Mouse (Mus musculus) kidney, embryonic 16.5 days (tissue): ENCODE results near the gene Rab11fip3. TPM values are rescaled to one million over a fixed set of nuclear protein-coding genes. Genes with fewer than 3 reads are reported as not detected.

Experiments used
- ATAC-seq: fragments of 200-750 bp; cut with Nextera tagmentation; 2 replicates; pipeline ENCODE4 v1.8.0; 2017; ENCODE audit warnings: moderate TSS enrichment; ENCODE audit not compliant: low FRiP score, low TSS enrichment
- H3K27ac ChIP-seq: fragments of 300-500 bp; sonication (generic); 2 replicates; pipeline ENCODE4 v1.5.1; 2014; ENCODE audit warnings: low read length
- H3K27me3 ChIP-seq: fragments of 300-500 bp; sonication (generic); 2 replicates; pipeline ENCODE4 v1.6.1; 2014; ENCODE audit warnings: low read length, control low read depth, mixed read lengths; ENCODE audit not compliant: insufficient read depth
- H3K36me3 ChIP-seq: fragments of 300-500 bp; sonication (generic); 2 replicates; pipeline ENCODE4 v1.6.1; 2014; ENCODE audit warnings: low read length, control low read depth, mixed read lengths; ENCODE audit not compliant: insufficient read depth
- H3K4me1 ChIP-seq: fragments of 300-500 bp; sonication (generic); 2 replicates; pipeline ENCODE4 v1.6.1; 2014; ENCODE audit warnings: low read length, control low read depth, mixed read lengths; ENCODE audit not compliant: insufficient read depth
- H3K4me2 ChIP-seq: fragments of 300-500 bp; sonication (generic); replicated peaks from 2 replicates; pipeline ENCODE4 v1.6.1; 2014; ENCODE audit warnings: low read depth, low read length
- H3K4me3 ChIP-seq: fragments of 300-500 bp; sonication (generic); 2 replicates; pipeline ENCODE4 v1.5.1; 2014; ENCODE audit warnings: mild to moderate bottlenecking, low read length
- H3K9ac ChIP-seq: fragments of 300-500 bp; sonication (generic); replicated peaks from 2 replicates; pipeline ENCODE4 v1.6.1; 2014; ENCODE audit warnings: low read length
- H3K9me3 ChIP-seq: fragments of 300-500 bp; sonication (generic); 2 replicates; pipeline ENCODE4 v1.6.1; 2016; ENCODE audit warnings: low read length, control low read depth
- WGBS: fragments of 180-500 bp; shearing (Covaris S2); extraction: QIAGEN DNeasy Blood & Tissue Kit; methylation state at CpG from one replicate; pipeline ENCODE4 v1.1.7; 2014; 5-methylcytosine and 5-hydroxymethylcytosine counted together
- polyA plus RNA-seq: library from polyadenylated mRNA; unstranded; fragments of >200 nt; fragmentation: Nextera tagmentation; extraction: Ambion mirVana; gene quantifications from 2 replicates; pipeline ENCODE4 v1.2.1, GENCODE M21; 2015

Rab11fip3 gene
- polyA plus RNA-seq, 1 experiment from 2014 or later, result 41.0 TPM

- 64% methylated on average over 7 of the region's 7 CpGs for WGBS
- ATAC-seq, result no peak
- no peaks in the 10 kb centered on the region for H3K9me3 ChIP-seq
Measured at GRCm38 (mm10) chr17:25956201-25956600, 113.2 kb downstream of the Rab11fip3 start.

GRCm38 (mm10) chr17:25955736-25956135, 113.6 kb downstream of the Rab11fip3 start:
- Histone ChIP-seq H3K27ac (no peak overlapping the region), H3K4me1 (peaks cover 8% of the 10 kb centered on the region; the same call in 1 of the 2 replicates), H3K9me3 (no peaks in the 10 kb centered on the region), H3K27me3 (peaks cover 28% of the 10 kb centered on the region), H3K4me3 (no peak overlapping the region), H3K36me3 (peaks cover 17% of the 10 kb centered on the region; the same call in 1 of the 2 replicates), H3K9ac (no peak overlapping the region), H3K4me2 (no peak overlapping the region)
- WGBS, result 14% methylated on average over 3 of the region's 3 CpGs
- no peak for ATAC-seq

More at GRCm38 (mm10) chr17:25956201-25956600, 113.2 kb downstream of the Rab11fip3 start:
- no peak overlapping the region for H3K27ac ChIP-seq
- peaks cover 8% of the 10 kb centered on the region; the same call in 1 of the 2 replicates for H3K4me1 ChIP-seq
- peaks cover 17% of the 10 kb centered on the region; the same call in 1 of the 2 replicates for H3K36me3 ChIP-seq
- H3K27me3 ChIP-seq, result peaks cover 23% of the 10 kb centered on the region
- no peak overlapping the region for H3K9ac ChIP-seq
- H3K4me3 ChIP-seq, result no peak overlapping the region
- H3K4me2 ChIP-seq, result no peak overlapping the region

GRCm38 (mm10) chr17:25954671-25955070, 114.7 kb downstream of the Rab11fip3 start:
- no peak for ATAC-seq
- H3K9ac ChIP-seq, result no peak overlapping the region

GRCm38 (mm10) chr17:25953161-25953560, 116.2 kb downstream of the Rab11fip3 start:
- no peak overlapping the region for H3K27ac ChIP-seq
- H3K9me3 ChIP-seq, result no peaks in the 10 kb centered on the region
- H3K4me3 ChIP-seq, result no peak overlapping the region
- H3K9ac ChIP-seq, result no peak overlapping the region
- 0 out of 2 replicates have a peak overlapping the region, but pooled peaks have one; percentile 70 for H3K4me2 ChIP-seq
- 75% methylated on average over 5 of the region's 5 CpGs for WGBS
- no peak for ATAC-seq
- H3K36me3 ChIP-seq, result peaks cover 3% of the 10 kb centered on the region; the same call in 1 of the 2 replicates
- H3K4me1 ChIP-seq, result peaks cover 8% of the 10 kb centered on the region; the same call in 1 of the 2 replicates
- peaks cover 36% of the 10 kb centered on the region for H3K27me3 ChIP-seq

More at GRCm38 (mm10) chr17:25954671-25955070, 114.7 kb downstream of the Rab11fip3 start:
- Histone ChIP-seq H3K27ac (no peak overlapping the region), H3K4me2 (no peak overlapping the region), H3K4me1 (peaks cover 8% of the 10 kb centered on the region; the same call in 1 of the 2 replicates), H3K4me3 (no peak overlapping the region), H3K36me3 (peaks cover 9% of the 10 kb centered on the region; the same call in 1 of the 2 replicates), H3K27me3 (peaks cover 36% of the 10 kb centered on the region), H3K9me3 (no peaks in the 10 kb centered on the region)
- WGBS, result 83% methylated on average over 2 of the region's 2 CpGs

GRCm38 (mm10) chr17:25951803-25952623, 117.3 kb downstream of the Rab11fip3 start, which contains the start of gene A930017K11Rik:
Gene A930017K11Rik (minus strand): TSS chr17:25952565.
- peaks cover 36% of the 10 kb centered on the region for H3K27me3 ChIP-seq
- peak within 1 kb of the TSS; percentile 55 for H3K4me3 ChIP-seq
- no peaks in the 10 kb centered on the region for H3K36me3 ChIP-seq
- H3K4me1 ChIP-seq, result peaks cover 8% of the 10 kb centered on the region; the same call in 1 of the 2 replicates
- peak within 1 kb of the TSS; percentile 75 for H3K27ac ChIP-seq
- H3K9ac ChIP-seq, result peak within 1 kb of the TSS; percentile 69
- 1% methylated on average over 58 of the region's 58 CpGs for WGBS
- ATAC-seq, result peak; percentile 47; the same call in 1 of the 2 replicates
- peak within 1 kb of the TSS; percentile 70 for H3K4me2 ChIP-seq
- no peaks in the 10 kb centered on the region for H3K9me3 ChIP-seq

GRCm38 (mm10) chr17:25951225-25951802, 118.0 kb downstream of the Rab11fip3 start:
- H3K4me1 ChIP-seq, result peaks cover 8% of the 10 kb centered on the region; the same call in 1 of the 2 replicates
- H3K27me3 ChIP-seq, result peaks cover 36% of the 10 kb centered on the region
- peak overlapping the region; percentile 70 for H3K4me2 ChIP-seq
- H3K9ac ChIP-seq, result peak overlapping the region; percentile 69
- H3K9me3 ChIP-seq, result no peaks in the 10 kb centered on the region
- H3K27ac ChIP-seq, result peak overlapping the region; percentile 75
- peak overlapping the region; percentile 55 for H3K4me3 ChIP-seq
- under 1% methylated on average over 33 of the region's 33 CpGs for WGBS
- H3K36me3 ChIP-seq, result no peaks in the 10 kb centered on the region
- peak; percentile 55 for ATAC-seq

- peak overlapping the region; percentile 75 for H3K27ac ChIP-seq
- peaks cover 36% of the 10 kb centered on the region for H3K27me3 ChIP-seq
- H3K9ac ChIP-seq, result no peak overlapping the region
- H3K4me3 ChIP-seq, result peak overlapping the region; percentile 55
- no peaks in the 10 kb centered on the region for H3K36me3 ChIP-seq
- H3K4me2 ChIP-seq, result peak overlapping the region; percentile 70
- 0% methylated on average over 3 of the region's 3 CpGs for WGBS
- H3K4me1 ChIP-seq, result peaks cover 12% of the 10 kb centered on the region
- H3K9me3 ChIP-seq, result no peaks in the 10 kb centered on the region
- ATAC-seq, result no peak
Measured at GRCm38 (mm10) chr17:25950706-25951105, 118.6 kb downstream of the Rab11fip3 start.

GRCm38 (mm10) chr17:25949981-25950380, 119.4 kb downstream of the Rab11fip3 start:
- H3K4me2 ChIP-seq, result peak overlapping the region; percentile 70
- H3K27me3 ChIP-seq, result peaks cover 36% of the 10 kb centered on the region
- peaks cover 14% of the 10 kb centered on the region for H3K4me1 ChIP-seq
- no peaks in the 10 kb centered on the region for H3K36me3 ChIP-seq
- H3K27ac ChIP-seq, result peak overlapping the region; percentile 71
- no peaks in the 10 kb centered on the region for H3K9me3 ChIP-seq
- no peak overlapping the region for H3K9ac ChIP-seq
- 63% methylated on average over 5 of the region's 5 CpGs for WGBS
- ATAC-seq, result no peak
- peak overlapping the region; percentile 30 for H3K4me3 ChIP-seq

- Histone ChIP-seq H3K9me3 (no peaks in the 10 kb centered on the region), H3K27ac (no peak overlapping the region; the same call in 1 of the 2 replicates), H3K4me2 (no peak overlapping the region), H3K36me3 (no peaks in the 10 kb centered on the region), H3K9ac (no peak overlapping the region), H3K4me1 (peaks cover 14% of the 10 kb centered on the region), H3K4me3 (no peak overlapping the region), H3K27me3 (peaks cover 31% of the 10 kb centered on the region)
- no peak for ATAC-seq
- whole genome bisulfite sequencing, result 65% methylated on average over 8 of the region's 8 CpGs
Measured at GRCm38 (mm10) chr17:25948051-25948450, 121.3 kb downstream of the Rab11fip3 start.
